Mouse (Mus musculus): Measurements from ENCODE around the gene Tmcc3.
A peak's percentile ranks its signal among the peaks of the same experiment; 100 is the strongest.

The Tmcc3 gene

DNA sequence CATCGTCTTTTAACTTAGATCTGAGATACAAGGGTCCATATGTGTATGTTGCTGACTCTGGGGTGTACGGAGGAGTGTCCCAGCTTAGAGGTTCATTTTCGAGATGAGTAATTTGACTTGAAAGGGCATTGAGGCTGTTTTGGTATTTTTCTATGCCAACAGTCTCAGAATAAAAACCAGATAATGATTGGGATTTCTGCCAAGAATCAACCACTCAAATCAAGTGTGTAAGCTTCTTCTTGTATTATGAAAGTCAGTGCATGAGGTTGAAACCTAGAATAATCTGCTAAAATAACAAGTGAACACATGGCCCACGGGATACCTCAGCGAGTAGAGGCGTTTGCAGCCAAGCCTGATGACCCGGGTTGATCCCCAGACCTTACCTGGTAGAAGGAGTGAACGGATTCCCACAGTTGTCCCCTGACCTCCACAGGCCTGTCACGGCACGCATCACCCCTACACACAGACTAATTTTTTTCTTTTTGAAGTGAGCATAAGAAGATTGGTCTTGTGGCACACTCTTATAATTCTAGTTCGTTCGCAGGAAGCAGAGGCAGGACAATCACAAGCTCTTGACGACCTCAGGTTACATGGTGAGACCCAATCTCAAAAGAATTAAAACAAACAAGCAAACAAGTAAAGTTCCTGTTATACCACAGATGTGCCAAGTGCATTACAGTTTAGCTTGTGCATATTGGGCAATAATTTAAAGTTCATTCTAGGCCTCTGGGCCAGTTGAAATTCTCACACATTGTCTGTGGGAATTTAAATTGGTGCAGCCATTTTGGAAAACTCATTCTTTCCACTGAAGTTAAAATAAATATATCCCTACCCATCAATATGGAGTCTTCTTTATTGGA, 165.8 kb downstream of the Tmcc3 start:
- no peak for DNase-seq

DNA sequence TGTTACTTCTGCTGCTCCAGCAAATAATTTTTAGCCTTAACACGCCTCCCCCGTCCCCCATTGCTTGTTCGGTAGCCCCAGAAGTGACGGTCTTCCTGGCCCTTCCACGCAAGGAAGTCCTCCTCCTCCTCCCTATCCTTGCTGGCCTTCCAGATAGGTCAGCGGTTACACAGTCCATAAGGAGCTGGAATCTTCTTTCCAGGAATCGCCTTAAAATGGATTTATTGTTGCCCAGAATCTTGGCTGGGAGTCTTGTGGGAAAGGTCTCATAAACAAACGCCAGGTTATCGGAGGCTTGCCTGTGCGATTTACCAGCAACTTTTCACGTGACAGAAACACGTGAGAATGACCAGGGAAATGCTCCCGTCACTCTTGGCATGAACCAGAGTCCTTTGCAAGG, 167.9 kb downstream of the Tmcc3 start:
- peak; percentile 62 to 72 for DNase-seq

DNA sequence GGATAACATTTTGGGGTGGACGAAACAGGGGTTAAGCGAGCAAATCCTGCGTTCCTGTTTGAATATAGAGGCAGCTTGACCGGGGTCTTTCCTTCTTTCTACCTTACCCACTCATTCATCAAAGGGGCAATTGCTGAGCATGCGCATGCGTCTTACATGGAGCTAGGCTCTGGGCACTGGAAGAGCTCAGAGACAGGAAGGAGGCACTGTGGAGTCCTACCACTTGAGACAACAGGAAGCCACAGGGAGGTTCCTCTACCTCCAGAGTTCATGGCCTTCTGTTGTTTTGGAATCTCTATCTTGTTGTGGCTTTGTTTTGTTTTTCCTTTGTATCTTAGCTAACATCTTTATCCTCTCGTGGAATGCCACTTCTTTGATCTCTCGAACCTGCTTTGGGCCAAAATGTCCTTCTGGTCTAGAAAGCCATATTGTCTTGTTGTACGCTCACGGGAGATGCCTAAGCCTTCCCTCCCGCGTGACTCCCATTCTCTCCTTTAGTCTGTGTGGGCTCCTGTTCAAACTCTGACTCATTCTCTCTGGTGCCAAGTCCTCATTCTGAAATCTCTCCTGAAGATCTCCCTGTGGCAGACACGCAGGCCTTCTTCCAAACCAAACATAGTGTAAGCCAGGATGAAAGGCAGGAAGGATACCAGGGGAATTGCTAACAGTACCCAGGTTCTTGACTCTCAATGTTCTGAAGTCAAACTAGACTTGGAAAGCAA, 168.8 kb downstream of the Tmcc3 start:
- DNase-seq = peak; percentile 85 to 91

DNA sequence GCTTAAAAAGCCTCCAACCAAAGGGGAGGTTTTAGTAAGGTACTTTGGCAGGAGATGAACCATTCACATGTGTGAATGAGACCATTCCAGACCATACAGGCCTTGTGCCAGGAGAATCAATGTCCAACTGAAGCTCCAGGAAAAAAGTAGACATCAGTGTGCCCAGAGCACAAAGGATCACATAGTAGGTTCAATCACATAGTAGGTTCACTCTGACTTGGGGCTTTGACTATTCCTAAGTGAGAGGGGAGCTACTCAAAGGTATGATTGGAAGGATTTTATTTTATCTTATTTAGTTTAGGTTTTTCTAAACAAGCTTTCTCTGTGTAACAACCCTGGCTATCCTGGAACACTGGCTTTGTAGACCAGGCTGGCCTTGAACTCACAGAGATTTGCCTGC, 169.9 kb downstream of the Tmcc3 start:
- DNase-seq = no peak

DNA sequence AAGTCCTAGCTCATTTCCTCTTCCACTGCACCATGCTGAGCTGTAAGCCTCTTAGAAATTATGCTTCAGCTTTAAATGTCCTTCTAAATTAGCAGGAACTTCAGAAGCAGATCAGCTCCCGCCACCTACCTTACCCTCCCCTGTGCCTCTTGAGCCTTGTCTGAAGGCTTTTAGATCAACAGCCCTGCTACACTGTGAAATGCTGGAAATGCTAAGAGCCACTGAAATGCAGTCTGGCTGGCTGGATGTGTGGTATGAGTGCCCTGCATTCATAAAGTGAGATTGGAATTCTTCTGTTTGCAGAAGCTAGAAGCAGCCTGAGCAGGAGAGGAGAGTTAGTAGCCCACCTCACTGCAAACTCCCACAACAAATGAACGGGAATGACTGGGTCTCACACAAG, 174.4 kb downstream of the Tmcc3 start:
- peak in 1 of 2 experiments; percentile 54 for DNase-seq

DNA sequence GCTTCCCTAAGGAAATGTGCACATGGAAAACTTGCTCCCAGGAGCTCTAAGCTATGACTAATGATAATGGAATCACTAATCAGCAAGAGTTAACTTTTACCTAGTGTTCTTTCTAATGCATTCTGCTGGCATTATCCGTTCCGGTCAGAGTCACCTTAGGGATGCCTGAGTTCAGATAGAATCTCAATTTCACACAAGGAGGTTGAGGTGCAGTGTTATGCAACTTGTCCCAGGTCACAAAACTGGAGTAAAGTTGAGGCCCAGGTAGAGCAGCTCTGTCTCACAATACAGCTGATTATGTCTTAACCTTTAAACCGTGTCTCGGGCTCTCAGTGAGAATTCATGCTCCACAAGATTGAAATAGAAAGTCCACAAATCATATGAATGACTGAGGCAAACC, 177.8 kb downstream of the Tmcc3 start:
- DNase-seq = no peak

DNA sequence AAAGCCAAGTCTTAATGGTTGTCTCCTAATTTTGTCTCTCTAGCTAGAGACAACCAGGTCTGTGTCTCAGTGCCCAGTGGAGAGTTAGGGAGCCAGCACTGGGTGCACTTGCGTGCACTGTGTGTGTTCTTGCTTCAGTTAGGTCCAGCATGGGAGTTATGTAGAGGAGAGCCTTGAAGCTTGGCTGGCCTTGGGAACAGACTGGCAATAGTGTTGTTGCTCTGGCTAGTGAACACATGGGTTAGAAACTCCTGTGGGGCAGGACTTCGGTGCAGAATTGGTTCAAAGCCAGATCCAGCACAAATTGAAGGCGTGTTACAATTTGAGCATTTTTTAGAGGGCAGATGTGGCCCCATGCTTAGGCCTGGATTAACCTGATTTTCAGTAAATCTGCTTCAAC, 179.3 kb downstream of the Tmcc3 start:
- no peak for DNase-seq

DNA sequence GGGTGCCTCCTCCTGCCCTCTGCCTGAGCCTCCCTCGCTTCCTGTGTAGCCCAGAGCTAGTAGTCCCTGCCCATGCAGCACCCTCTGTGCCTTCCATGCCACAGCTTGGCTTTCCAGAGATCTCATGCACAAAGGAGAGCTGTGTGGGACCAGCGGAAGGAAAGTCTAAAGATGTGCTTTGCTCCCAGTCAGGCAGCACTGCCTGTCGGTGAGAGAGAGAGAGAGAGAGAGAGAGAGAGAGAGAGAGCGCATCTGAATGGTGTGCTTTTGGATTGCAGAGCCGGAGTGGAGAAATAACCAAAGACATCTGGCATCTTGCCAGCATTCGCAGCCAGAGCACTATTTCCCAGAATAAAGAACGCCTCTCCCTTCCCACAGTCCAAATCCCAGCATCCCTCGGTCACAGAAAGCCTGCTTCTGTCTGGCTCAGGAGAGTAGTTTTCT, 182.7 kb downstream of the Tmcc3 start:
- peak; percentile 18 to 57 for DNase-seq

DNA sequence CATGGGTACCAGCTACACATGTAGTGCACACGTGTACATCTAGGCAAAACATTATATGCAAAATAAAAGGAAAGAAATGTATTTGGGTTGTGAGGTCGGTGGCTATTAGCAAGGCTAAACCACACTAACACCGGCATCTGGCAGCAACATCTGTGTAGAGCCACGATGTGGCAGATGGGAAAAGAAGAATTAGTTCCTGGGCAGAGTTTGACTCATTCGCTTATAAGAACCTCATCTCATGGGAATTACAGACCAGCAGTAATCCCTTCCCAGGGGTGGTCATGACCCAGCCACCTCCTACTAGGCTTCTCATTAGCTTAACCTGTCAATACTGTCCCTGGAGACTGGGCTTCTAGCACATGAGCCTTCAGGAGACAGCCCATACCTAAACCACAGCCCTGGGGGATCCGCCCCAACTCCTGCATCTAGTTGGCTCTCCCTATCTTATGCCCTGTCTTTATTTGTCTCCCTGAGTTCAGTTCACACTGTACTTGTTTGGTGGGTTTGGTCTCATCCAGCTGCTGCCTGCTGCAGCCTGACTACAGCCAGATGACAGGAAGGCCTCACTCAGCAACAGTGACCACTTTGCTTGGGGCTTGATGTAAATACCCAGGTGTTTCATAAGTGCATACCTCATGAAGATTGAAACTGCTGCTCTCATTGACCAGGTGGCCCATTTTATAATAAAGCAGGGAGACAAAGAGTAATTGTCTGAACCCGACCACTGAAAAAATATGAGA, 183.9 kb downstream of the Tmcc3 start:
- no peak for DNase-seq

DNA sequence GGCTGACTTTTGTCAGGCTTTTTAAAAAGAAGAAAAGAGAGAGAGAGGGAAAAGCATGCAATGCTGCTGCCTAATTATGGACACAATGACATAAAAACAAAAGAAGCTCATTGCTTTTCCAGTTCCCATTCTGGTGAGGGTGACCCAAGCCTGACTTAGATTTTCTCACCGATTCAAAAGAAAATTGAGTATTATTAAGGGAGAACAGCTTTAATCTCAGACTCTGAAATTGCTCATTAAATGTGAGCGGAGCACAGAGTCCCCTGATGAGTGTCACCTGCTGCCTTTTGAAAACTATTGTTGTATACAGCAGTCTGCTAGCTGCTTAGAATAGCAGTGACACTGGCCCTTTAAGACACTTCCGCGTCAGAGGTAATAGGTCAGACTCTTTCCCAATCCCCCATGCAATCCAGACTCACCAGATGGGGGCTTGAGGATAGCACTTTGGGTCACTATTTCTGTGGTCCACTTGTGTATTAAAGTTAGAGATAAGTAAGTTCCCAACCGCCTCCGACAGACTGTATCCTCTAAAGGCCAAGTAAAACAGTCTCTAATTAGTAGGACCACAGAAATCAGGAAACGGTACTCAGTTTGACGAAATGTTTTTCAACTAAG, 185.2 kb downstream of the Tmcc3 start:
- DNase-seq = no peak

DNA sequence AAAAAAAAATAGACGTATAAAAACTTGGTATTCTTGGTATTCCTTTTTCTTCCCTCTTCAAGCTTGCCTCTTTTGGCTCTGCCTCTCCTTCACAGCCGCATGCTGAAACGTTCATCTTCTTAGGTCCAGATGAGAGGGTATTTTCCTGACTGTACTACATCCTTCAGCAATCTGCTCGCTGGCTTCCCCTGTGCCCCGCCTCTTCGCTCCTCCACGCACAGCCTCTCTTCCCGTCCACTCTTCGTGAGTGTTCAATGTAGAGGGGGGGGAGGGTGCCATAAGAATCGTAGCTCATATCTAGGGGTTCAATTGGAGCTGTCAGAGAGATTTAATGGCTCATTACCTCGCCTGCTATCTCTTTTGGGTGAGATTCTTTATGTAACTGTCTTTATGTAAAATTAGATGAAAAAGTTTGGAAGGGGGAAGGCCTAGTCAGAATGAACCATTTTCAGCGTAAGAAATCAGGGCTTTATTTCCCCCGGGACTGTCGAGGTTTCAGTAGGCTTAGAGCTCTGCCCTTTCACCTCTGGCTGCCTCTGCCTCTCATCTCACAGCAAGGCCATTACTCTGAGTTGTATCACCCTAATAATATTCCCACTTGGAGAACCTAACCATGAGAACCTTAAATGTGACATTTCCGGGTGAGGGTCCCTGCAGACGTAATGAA, 188.6 kb downstream of the Tmcc3 start:
- DNase-seq = no peak

DNA sequence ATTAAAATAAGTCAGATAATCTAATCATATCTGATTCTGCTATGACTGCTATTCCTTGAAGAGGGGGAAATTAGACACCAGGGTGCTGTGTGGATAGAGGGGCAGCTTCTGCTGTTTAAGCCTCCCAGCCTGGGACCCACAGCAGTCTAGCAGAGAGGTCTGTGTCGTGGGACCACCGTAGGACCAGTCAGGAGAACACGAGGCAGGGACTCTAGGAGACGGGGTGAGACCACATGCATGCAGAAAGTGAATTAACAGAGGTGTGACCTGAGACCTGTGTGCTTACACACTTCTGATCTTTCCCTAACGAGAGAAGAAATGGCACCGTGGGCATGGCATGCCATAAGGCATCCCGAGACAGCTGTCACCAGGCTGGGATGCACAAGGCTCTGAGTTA, 189.1 kb downstream of the Tmcc3 start:
- DNase-seq = no peak

DNA sequence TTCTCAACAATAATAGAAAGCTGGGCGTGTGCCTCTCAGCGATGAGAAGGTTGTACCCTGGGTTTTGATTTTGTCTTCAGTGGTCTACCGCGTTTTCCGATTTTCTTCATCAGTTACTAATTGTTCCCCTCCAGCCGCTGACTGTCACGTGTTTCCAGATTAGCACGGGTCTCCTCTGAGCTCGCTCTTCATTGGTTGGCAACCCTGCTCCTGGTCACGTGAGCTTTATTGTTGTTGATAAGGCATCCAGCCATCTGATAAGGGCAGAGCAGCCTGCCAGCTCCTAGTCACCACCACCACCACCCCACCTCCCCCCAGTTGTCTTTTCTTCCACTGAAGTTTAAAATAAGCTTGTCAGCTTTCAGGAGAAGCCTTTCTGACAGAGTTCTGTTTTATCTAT, 190.0 kb downstream of the Tmcc3 start:
- peak in 1 of 2 experiments; percentile 62 for DNase-seq

DNA sequence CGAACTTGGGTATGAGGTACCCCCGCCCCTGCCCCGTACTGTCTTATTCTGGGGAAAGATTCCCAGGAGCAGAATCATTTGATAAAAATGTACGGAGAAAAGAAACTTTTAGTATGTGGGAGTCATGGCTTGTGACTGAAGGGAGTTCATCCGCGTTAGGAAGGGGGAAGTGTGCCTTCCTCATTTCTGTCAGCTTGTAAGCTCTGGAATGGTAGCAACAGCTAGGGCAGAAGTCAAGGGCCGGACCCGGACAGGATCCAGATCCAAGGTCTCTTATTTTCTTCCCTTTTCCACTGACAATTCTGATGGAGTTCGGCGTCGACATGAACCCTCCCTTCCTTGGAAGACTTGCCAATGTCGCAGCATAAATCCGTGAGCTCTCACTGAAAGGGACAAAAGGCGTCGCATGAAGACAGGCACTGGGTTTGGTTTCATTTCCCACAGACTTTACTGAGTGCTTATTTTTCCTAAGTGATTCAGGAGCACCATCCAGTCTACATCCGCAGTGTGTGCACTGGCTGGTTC, 193.6 kb downstream of the Tmcc3 start:
- DNase-seq = no peak

DNA sequence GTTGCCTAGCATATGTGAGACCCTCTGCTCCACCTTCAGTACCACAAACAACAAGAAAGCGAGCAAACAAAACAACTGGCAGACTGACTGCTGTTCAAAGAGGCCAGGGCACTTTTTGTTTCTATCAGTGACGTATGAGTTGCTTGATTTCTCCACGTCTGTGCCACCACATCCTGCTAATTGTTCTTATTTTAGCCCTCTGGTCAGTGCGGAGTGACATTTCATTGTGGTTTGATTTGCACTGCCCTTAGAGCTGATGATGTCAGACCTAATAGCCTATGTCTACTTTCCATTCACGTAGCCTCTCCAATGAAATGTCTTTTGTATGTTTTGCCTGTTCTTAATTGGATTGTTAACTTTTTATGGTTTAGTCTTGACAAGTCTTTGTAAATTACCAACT, 197.1 kb downstream of the Tmcc3 start:
- DNase-seq = no peak

DNA sequence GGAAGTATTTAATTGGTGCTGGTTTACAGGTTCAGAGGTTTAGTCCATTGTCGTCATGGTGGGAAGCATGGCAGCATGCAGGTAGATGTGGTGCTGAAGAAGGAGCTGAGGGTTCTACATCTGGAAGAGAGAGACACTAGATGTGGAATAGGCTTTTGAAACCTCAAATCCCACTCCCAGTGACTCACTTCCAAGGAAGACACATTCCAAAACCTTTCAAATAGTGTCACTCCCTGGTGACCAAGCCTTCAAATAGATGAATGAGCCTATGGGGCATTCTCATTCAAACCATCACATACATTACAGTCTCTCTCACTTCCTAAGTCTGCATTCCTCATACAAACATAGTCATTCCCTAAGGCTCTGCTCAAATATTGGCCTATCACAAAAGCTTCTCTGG, 201.0 kb downstream of the Tmcc3 start:
- DNase-seq = no peak

DNA sequence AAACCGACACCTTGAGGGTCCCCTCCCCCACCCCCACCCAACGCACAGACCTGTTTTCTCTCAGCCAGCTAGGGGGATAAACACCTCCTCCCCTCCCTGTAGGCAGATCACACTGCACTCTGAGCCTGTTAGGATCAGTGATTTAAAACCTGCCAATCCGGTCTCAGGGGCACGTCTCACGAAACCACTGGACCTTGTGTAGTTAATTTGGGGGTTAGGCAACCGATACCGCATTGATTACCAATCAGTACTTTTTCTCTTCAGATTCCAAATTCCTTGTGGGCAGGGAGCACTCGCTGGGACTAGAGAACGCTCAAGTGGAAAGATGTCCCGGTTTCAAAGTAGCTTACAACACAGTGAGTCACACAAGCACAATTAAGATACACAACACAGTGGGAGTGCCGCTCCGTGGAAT, 202.3 kb downstream of the Tmcc3 start:
- DNase-seq = no peak

DNA sequence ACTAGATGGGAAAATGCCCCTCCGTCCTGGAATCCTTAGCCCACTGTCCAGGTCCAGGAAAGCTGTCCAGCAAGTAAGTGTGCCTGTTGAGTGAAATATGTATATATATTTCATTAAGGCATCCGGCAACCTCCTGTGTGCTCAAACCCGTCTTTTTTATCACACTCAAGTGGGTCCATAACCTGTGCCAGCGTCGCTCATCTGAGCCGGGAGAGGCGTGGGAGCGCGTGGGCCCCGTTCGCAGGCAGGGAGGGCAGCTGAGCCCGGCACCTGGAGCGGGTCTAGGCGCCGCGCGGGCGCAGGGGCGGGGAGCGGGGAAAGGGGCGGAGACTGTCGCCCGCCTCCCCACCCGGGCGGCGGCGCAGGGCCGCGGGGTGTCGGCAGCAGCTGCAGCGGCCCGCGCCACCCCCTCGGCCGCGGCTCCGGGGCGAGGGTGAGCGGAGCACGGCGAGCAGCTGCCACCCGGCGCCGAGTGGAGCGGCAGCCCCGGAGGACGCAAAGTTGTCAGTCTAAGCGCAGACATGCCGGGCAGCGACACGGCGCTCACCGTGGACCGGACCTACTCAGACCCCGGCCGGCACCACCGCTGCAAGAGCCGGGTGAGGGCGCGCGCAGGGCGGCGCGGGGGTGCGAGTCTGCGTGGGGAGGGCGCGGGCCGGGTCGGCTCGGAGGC, 202.9 kb downstream of the Tmcc3 start:
- peak; percentile 81 to 83 for DNase-seq

DNA sequence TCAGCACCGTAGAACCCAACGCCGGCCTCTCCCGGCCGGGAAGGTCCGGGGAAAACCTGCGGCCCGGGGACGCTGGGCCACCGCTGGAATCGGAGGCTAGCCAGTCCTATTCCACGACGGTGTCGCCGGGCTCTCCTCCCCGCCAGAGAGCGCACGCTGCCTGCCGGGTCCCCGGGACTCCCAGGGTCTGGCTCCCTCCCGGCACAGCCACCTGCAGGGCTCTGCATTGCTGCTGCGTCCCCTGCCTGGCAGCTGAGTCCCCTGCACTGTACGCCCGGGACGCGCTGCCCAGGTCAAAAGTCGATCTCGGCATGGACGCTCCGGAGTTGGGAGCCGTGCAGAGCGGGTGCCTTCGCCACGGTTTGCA, 203.4 kb downstream of the Tmcc3 start:
- peak; percentile 81 to 86 for DNase-seq

DNA sequence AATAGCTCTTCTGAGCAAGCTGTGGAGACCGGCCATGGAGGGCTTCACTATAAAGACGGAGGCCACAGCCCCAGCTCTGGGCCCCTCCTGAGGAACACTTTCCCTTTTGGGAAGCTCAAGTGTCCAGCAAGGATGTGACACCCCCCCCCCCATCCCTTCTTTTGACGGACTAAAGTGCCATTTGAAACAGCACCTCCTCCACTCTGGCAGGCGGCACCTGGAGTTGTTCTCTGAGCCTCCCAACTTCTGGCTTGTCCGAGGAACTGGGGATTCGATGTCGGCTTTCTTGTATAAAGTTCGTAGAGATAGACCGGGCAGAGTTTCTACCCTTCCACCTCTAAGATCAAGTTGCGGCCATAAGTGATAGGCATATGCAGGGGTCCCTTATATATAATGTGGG, 203.8 kb downstream of the Tmcc3 start:
- DNase-seq = no peak

DNA sequence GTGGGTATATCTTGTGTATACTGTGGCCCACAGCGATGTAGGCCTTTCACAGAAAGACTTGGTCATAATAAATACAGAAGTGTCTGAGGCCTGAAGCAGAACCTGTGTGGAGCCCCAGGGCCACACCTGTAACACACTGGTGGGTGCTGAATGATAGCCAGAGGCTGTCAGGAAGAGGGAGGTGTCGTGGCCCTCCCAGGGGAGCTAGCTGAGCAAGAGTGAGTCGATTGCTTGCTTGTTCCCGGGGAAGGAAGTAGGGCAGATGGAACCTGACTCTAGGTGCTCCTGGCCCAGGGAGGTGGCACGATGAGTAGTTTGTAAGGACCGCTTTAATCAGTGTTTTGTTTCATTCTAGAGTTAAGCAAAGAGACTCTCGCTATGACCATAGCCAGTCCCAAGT, 208.1 kb downstream of the Tmcc3 start:
- DNase-seq = peak in 1 of 2 experiments; percentile 20
